Mouse (Mus musculus): ENCODE measurements around the gene Zbtb20.

- TF ChIP-seq CTCF (IDR thresholded peaks at IDR 0.05; ENCODE audit: insufficient read depth, low read depth, low read length) (no peak), POLR2A (IDR thresholded peaks at IDR 0.05; ENCODE audit: insufficient read depth, low read depth, low read length) (no peak)
These were observed 771.3 kb downstream of the Zbtb20 start for GRCm38 (mm10) chr16:43646943-43647342.

Measured in olfactory bulb, adult 2 months (tissue).